Mouse (Mus musculus): ENCODE results near the gene Ctsz.

GRCm38 (mm10) chr2:174448405-174448804 is 9.6 kb upstream of the Ctsz start:
- TF ChIP-seq POLR2A (IDR thresholded peaks at IDR 0.05; ENCODE audit: insufficient read length, low read depth) (no peak), POLR2AphosphoS2 (IDR thresholded peaks at IDR 0.05; ENCODE audit: insufficient read length, low read depth) (no peak), TCF12 (IDR thresholded peaks at IDR 0.05; ENCODE audit: insufficient read depth, poor library complexity, severe bottlenecking) (no peak), MAX (IDR thresholded peaks at IDR 0.05; ENCODE audit: low read depth) (no peak), E2F4 (IDR thresholded peaks at IDR 0.05; ENCODE audit: insufficient read depth) (no peak), CEBPB (IDR thresholded peaks at IDR 0.05; ENCODE audit: insufficient read depth, poor library complexity, severe bottlenecking) (no peak), SRF (IDR thresholded peaks at IDR 0.05; ENCODE audit: control insufficient read depth, insufficient read length, low read depth) (no peak), REST (IDR thresholded peaks at IDR 0.05; ENCODE audit: insufficient read depth, insufficient read length) (no peak), MYOG (IDR thresholded peaks at IDR 0.05; ENCODE audit: control insufficient read depth in 1 of 3, insufficient read depth in 1 of 3, insufficient read length in 2 of 3, low read depth in 2 of 3) (no peak), USF1 (IDR thresholded peaks at IDR 0.05; ENCODE audit: low read depth) (no peak), TCF3 (IDR thresholded peaks at IDR 0.05; ENCODE audit: insufficient read length, low read depth) (no peak), MYOD1 (IDR thresholded peaks at IDR 0.05; ENCODE audit: control insufficient read depth in 1 of 3, insufficient read length in 2 of 3, low read depth in 2 of 3) (no peak)

Measured in myocyte (in vitro differentiated cells).